In genomic region chr11:35870961-35871360, GRCm38 (mm10) we compare ENCODE assay signal across 27 mouse cellular contexts.
"Had no signal": no experiment of that assay in that cellular context is flagged by ENCODE, and none has a peak within 500 bp of the region (broad histone marks: within the 10 kb centered on the region; RNA-seq: fewer than 3 reads in every experiment).

No protein-coding gene starts in this region.

- H3K9me3 ChIP-seq: heart, embryonic 10.5 days; heart, embryonic 12.5 days; hindbrain, embryonic 10.5 days; hindbrain, embryonic 12.5 days; limb, embryonic 12.5 days; liver, embryonic 13.5 days; liver, embryonic 15.5 days had no signal

- H3K4me1 ChIP-seq: liver, embryonic 13.5 days; liver, embryonic 15.5 days had no signal

- H3K4me2 ChIP-seq: heart, embryonic 12.5 days; hindbrain, embryonic 12.5 days; hindbrain, embryonic 14.5 days; limb, embryonic 12.5 days; liver, embryonic 11.5 days; liver, embryonic 13.5 days; liver, embryonic 15.5 days had no signal

- H3K4me3 ChIP-seq: heart, adult 2 months; heart, embryonic 10.5 days; heart, embryonic 12.5 days; hindbrain, embryonic 10.5 days; hindbrain, embryonic 12.5 days; layer of hippocampus, adult 2 months; left cerebral cortex, adult 2 months; limb, embryonic 12.5 days; liver, embryonic 13.5 days; liver, embryonic 15.5 days had no signal

- H3K27ac ChIP-seq: heart, adult 2 months; heart, embryonic 10.5 days; hindbrain, embryonic 10.5 days; hindbrain, embryonic 12.5 days; hindbrain, embryonic 14.5 days; layer of hippocampus, adult 2 months; left cerebral cortex, adult 2 months; limb, embryonic 12.5 days; liver, embryonic 13.5 days; liver, embryonic 15.5 days had no signal

- DNase-seq: gastrocnemius, postnatal 14 days; gastrocnemius, postnatal 36 days; heart, adult 11 months; heart, adult 2 months; heart, postnatal 10 days; heart, postnatal 4 days; kidney, adult 11 months; kidney, adult 2 months; kidney, postnatal 10 days; kidney, postnatal 25 days; kidney, postnatal 4 days; left cerebral cortex, postnatal 4 days; liver; liver, embryonic 13.5 days; liver, postnatal 0 days had no signal

- ATAC-seq: hindbrain, embryonic 16.5 days; intestine, embryonic 16.5 days; liver, postnatal 0 days had no signal

- H3K27me3 ChIP-seq: liver, embryonic 13.5 days; liver, embryonic 15.5 days had no signal

- H3K36me3 ChIP-seq: heart, embryonic 12.5 days; limb, embryonic 12.5 days; liver, embryonic 13.5 days; liver, embryonic 15.5 days had no signal

- H3K9ac ChIP-seq: heart, embryonic 12.5 days; hindbrain, embryonic 12.5 days; hindbrain, embryonic 14.5 days; limb, embryonic 12.5 days; liver, embryonic 13.5 days; liver, embryonic 15.5 days; liver, postnatal 0 days had no signal
